Mouse (Mus musculus): ENCODE measurements around the gene Tex35.

Gene Tex35

DNA sequence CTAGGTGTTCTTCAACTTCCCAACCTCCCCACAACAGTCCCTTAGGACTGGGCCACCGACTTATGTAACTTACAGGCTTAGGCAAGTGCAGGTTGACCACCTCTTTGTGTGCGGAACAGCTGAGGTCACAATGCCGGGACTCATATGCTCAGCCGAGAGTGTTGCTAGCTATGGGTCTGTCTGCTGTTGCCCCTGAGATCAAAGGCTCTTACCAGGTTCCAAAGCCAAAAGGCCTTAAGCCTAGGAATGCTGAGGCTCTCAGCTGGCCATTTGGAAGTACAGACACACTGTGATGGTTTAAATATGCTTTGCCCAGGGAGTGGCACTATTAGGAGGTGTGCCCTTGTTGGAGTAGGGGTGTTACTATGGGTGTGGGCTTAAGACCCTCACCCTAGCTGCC is at the start of gene Tex35:
Gene Tex35, minus strand, starts transcription at position 101 of the 400 bp plus-strand sequence.
- no peak for DNase-seq

- no peak for DNase-seq
Observed at GRCm38 (mm10) chr1:157153781-157154180, 45.3 kb upstream of the Tex35 start.

DNA sequence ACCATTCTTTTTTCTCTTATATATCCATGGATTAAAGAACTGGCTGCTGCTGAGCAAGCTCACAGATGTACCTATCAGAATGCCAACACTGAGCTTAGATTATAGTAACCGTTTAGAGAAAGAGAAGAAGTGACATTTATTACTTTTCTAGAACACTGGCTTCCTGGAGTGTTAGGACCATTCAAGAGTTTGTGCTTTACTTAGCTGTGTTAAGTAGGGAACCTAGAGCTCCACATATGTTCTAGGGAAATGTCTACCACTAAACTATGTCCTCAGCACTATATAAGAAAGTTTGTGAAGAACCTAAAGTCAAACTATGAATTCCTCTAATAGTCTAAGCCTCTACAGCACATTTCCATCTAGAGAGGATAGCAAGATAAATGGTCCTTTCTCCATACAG is 41.6 kb upstream of the Tex35 start:
- no peak for DNase-seq

- no peak for DNase-seq
Observed at GRCm38 (mm10) chr1:157144621-157145020, 36.1 kb upstream of the Tex35 start.

- DNase-seq: peak; percentile 8
Observed at GRCm38 (mm10) chr1:157143326-157143932, 34.9 kb upstream of the Tex35 start.

DNA sequence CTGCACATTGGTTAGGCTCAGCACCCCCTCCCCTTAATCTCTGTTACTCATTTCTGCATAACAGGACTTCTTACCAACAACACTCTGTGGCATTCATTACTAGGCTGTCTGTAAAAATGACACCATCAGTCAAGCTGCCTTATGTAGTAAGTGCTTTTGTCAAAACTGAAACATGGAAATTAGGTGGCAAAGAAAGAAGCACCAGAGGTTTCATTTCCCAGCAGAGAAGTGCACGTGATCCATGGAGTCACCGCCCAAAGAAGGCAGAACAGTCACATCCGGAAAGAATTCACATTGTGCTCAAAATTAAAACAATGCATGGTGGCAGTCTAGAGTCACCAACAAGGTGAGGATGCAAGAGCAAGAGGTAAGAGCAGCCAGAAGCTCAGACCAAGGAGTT is 32.5 kb upstream of the Tex35 start:
- peak; percentile 14 for DNase-seq

DNA sequence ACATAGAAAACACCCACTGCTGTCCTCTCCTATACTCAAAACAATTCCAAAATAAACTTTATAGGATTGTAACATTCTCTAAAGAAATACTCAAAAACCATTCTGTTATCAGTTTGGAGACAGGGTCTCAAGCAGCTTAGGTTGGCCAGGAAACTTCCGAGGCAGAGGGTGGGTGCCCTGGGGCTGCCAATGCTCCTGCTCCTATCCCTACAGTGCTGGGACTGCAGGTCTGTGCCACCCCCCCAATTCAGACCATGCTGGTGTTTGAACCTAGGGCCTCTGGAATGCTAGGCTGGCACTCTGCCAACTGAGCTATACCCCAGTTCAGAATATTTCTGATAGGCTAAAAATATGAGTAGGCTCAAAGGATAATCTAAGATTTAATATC is 29.4 kb upstream of the Tex35 start:
- DNase-seq: no peak

- peak; percentile 15 for DNase-seq
Observed at GRCm38 (mm10) chr1:157137132-157137853, 28.8 kb upstream of the Tex35 start.

DNA sequence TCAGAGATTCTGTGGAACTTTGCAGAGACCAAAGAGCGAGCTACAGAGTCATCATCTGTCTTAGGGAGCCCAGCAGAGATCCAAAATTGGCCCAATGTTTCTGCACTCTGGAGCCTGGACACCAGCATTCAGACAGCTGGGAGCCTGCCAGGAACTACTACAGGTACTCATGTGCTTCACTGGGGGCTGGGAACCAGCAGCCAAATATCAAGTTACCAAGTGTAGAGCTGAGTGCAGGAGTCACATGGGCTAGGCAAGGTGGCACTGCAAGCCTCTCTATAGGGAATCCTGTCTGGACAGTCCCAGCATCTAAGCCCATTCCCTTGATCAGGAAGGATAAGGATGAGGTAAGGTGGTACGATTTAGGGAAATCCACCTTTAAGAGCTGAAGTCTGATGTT is 19.7 kb upstream of the Tex35 start:
- peak; percentile 47 for DNase-seq

DNA sequence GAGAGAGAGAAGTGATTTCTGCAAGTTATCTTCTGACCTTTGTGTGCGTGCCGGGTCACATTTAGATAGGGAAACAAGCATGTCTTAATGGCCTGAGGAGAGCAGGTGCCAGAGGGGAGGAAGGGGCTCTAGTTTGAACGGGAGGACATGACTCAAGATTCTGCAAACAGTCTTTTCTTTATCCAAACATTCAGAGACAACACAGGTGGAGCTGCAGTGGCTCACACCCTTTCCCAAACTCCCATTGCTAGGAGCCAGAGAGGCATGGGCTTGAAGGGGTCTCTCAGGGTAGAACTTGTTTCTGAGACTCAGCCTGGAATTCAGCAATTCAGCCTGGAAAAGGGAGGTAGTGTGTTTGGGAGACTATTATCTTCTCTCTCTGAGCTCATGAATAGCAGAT is 15.4 kb upstream of the Tex35 start:
- no peak for DNase-seq

DNA sequence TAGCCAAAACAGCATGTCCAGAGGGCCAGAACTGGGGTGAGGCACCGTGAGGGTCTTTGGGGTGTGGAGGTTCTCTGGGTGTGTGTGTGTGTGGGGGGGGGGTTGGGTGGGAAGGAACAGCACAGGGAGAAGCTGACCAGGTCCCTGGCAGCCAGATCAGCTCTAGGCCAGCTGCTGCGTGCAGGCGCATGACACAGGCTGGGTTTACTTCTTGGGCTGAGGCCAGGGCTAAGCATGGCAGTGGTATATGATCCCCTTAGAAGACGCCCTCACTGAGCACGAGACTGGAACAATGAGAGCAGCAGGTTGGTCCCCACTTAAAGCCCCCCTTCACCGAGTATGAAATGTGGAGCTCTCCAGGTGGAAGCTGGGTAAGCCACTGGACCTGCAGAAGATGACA is 10.7 kb upstream of the Tex35 start:
- no peak for DNase-seq

DNA sequence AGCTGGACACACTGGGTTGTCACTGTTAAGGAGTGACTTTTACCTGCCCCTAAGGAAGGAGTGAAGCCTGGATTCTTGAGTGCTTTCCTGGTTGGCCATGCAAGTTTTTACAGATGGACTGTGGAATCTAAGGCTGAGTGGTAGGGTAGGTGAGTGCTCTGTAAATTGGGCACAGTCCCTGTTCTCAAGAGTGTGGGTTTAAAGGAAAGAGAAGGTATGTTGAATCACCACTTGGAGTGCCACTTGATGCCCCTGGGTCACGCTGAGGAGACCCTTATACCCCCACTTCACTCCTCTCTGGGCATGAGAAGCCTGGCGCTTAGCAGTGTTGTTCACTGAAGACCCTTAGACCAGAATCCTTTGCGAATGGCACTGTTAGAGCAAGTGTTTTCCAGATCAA is 9.0 kb upstream of the Tex35 start:
- DNase-seq: peak; percentile 26

GRCm38 (mm10) chr1:157114492-157114891 is 6.0 kb upstream of the Tex35 start:
- DNase-seq: no peak

- DNase-seq: no peak
Observed at GRCm38 (mm10) chr1:157110287-157110835, 1.9 kb upstream of the Tex35 start.

GRCm38 (mm10) chr1:157101122-157101865 is 7.2 kb downstream of the Tex35 start:
- DNase-seq: peak; percentile 68

GRCm38 (mm10) chr1:157095534-157095933 is 12.9 kb downstream of the Tex35 start:
- no peak for DNase-seq

DNA sequence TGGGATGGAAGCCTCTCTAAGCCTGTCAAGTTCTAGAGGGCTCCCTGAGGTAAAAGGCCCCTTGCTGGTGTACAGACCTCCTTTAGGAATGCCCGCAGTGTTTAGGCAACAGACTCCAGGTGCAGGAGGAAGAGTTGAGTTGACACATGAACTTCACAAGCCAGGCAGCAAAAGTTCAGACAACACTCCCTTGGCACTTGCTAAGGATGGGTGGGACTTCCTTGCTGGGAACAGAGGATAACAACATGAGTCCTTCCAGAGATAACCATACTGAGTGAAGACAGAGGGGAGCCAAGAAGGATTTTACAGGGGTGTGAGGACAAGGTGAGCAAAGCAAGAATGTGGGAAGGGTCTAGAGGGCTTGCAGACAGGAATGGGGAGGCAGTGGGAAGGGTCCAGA is 15.9 kb downstream of the Tex35 start:
- DNase-seq: peak; percentile 70

- no peak for DNase-seq
Observed at GRCm38 (mm10) chr1:157092140-157092539, 16.3 kb downstream of the Tex35 start.

- DNase-seq: no peak
Observed at GRCm38 (mm10) chr1:157090835-157091234, 17.6 kb downstream of the Tex35 start.

- DNase-seq: peak; percentile 74
Observed at GRCm38 (mm10) chr1:157086097-157086994, 22.1 kb downstream of the Tex35 start.

- no peak for DNase-seq
Observed at GRCm38 (mm10) chr1:157082931-157083330, 25.5 kb downstream of the Tex35 start.

DNA sequence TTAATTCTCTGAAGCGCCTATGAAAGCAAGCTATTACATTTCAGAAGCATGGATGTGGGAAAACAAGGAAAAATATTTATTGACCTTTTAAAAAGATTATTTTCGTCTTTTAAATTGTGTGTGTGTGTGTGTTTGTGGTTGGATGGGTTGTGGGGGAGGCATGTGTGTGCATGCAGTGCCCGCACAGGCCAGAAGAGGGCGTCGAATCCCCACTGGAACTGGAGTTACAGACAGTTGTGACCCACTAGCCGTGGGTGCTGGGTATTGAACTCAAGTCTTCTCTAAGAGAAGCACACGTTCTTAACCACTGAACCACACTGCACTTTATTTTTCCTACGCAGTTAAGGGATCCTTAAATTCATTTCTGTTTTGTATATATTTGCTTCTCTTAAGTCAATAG is 26.5 kb downstream of the Tex35 start:
- DNase-seq: no peak

All from lung, postnatal 36 days (tissue).